1 mouse cellular context compared by ENCODE assay signal in the genomic region with DNA sequence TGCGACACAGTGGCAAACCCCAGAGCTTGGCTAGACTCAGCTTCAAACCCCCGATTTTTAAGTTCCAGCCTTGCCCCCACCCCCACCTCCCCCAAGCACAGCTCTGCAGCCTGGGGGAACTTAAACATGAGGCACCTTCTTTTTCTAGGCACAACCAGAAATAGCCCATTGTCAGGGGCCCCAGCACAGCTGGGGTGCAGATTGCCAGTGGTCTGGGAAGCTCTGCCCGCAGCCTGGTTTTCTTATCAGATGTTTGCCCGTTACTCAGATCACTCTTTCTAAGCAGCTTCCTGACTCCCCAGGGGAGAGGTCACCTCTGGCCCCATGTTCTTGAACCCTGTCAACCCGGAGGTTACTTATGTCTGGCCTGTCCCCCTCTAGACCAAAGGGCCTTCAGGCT.
TF ChIP-seq lines count a peak whose summit lies in the region.

No protein-coding gene starts in this region.

TF ChIP-seq in CH12.LX, 34 proteins besides CTCF, POLR2A, EP300 and RAD21 (continued from another document):
- peak; percentile 86 for TF ChIP-seq ETS1 (conservative IDR thresholded peaks at IDR 0.05; ENCODE audit: low read depth, low read length)
- TF ChIP-seq JUND (conservative IDR thresholded peaks at IDR 0.05; ENCODE audit: low read depth, low read length) = 0 out of 2 replicates have a peak, but pooled peaks have one; percentile 8
- no peak; the same call in 1 of the 2 replicates for TF ChIP-seq CHD1 (IDR thresholded peaks at IDR 0.05; ENCODE audit: low read depth, low read length)
- TF ChIP-seq HCFC1 (IDR thresholded peaks at IDR 0.05; ENCODE audit: low read depth, low read length) = no peak
- no peak for TF ChIP-seq TBP (conservative IDR thresholded peaks at IDR 0.05; ENCODE audit: low read depth, low read length)
- no peak; the same call in 1 of the 2 replicates for TF ChIP-seq ELF1 (IDR thresholded peaks at IDR 0.05; ENCODE audit: low read depth, low read length)
- TF ChIP-seq ZKSCAN1 (IDR thresholded peaks at IDR 0.05; ENCODE audit: borderline replicate concordance, low read depth, low read length) = no peak
- peak; percentile 89 for TF ChIP-seq MEF2A (IDR thresholded peaks at IDR 0.05; ENCODE audit: borderline replicate concordance, low read depth, low read length)
- TF ChIP-seq JUN (IDR thresholded peaks at IDR 0.05; ENCODE audit: insufficient read depth, low read depth, low read length) = no peak; the same call in 1 of the 2 replicates
- TF ChIP-seq MAX (IDR thresholded peaks at IDR 0.05; ENCODE audit: low read length) = 0 out of 2 replicates have a peak, but pooled peaks have one; percentile 31
- TF ChIP-seq CHD2 (IDR thresholded peaks at IDR 0.05; ENCODE audit: low read length) = peak; percentile 70
- 0 out of 2 replicates have a peak, but pooled peaks have one; percentile 64 for TF ChIP-seq TCF12 (IDR thresholded peaks at IDR 0.05; ENCODE audit: low read depth, low read length)
- no peak for TF ChIP-seq USF2 (conservative IDR thresholded peaks at IDR 0.05; ENCODE audit: low read depth, low read length)
- no peak for TF ChIP-seq UBTF (IDR thresholded peaks at IDR 0.05; ENCODE audit: low read depth, low read length)
- TF ChIP-seq SIN3A (IDR thresholded peaks at IDR 0.05; ENCODE audit: low read length) = peak; percentile 68; the same call in 1 of the 2 replicates
- TF ChIP-seq KAT2A (IDR thresholded peaks at IDR 0.05; ENCODE audit: insufficient replicate concordance, low read length) = no peak
- TF ChIP-seq IRF4 (IDR thresholded peaks at IDR 0.05; ENCODE audit: low read depth, low read length) = no peak; the same call in 1 of the 2 replicates
- TF ChIP-seq MYC (IDR thresholded peaks at IDR 0.05; ENCODE audit: low read depth, low read length) = no peak
- no peak for TF ChIP-seq E2F4 (IDR thresholded peaks at IDR 0.05; ENCODE audit: insufficient replicate concordance, low read depth, low read length)
- TF ChIP-seq NELFE (IDR thresholded peaks at IDR 0.05; ENCODE audit: low read depth, low read length) = peak; percentile 2; the same call in 1 of the 2 replicates
- no peak; the same call in 1 of the 2 replicates for TF ChIP-seq MXI1 (IDR thresholded peaks at IDR 0.05; ENCODE audit: low read depth, low read length)
- TF ChIP-seq PAX5 (IDR thresholded peaks at IDR 0.05; ENCODE audit: low read length) = no peak
- no peak for TF ChIP-seq SMC3 (IDR thresholded peaks at IDR 0.05; ENCODE audit: low read depth, low read length)
